In the genomic region with DNA sequence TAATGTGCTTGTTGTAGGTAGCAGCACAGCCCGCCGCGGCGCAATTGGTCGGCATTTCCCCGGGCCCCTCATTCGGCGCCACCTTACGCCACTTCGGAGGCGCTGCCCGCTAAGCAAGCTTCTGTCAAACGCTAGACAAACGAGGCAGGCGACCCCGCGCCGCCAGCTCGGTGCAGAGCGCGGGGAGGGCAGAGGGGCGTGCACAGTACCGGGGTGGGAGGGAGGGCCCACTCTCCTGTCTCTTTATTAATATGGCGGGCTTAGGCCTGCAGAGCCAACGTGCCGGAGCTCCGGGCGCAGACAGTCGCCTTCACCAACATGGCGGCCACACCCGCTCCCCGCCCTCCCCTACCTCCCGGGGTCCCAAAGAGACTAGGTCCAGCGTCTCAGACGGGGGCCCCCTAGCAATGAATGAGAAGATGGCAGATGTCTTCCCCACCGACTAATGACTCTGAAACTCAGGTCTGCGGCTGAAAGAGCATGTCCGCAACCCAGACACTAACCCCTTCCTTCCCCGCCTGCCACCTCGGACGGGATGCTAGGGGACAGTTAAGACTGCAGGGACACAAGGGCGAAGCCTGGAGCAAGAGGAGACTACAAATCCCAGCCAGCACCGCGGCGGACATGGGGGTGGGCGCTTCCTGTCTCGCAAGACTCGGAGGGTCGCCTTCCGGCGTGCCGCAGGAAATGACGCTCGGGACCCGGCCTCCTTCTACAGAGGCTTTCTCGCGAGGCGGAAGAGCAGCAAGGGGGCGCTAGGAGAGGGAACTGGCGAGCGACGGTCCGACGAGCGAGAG, we compare ENCODE assay signal across 8 mouse cellular contexts. TPM values are rescaled to one million over a fixed set of nuclear protein-coding genes. Genes with fewer than 3 reads are reported as not detected.
DNase-seq lines count a peak whose midpoint lies in the region; ATAC-seq lines count a peak whose summit lies in the region.

A gene (minus strand): TSS at position 223 of the 797 bp plus-strand sequence.
A gene (plus strand): TSS at position 739 of the 797 bp plus-strand sequence.

- peak within 1 kb of the TSS; percentile 97 for H3K9ac ChIP-seq in heart, embryonic 13.5 days
- peak within 1 kb of the TSS; percentile 98 for H3K9ac ChIP-seq in liver, embryonic 12.5 days
- peak within 1 kb of the TSS; percentile 91 for H3K9ac ChIP-seq in stomach, embryonic 15.5 days

- H3K4me3 ChIP-seq in brown adipose tissue, adult 24 weeks (ENCODE audit: insufficient read depth, low read depth, low read length): peak within 1 kb of the TSS; percentile 86
- peak within 1 kb of the TSS; percentile 96 for H3K4me3 ChIP-seq in heart, embryonic 13.5 days
- H3K4me3 ChIP-seq in liver, embryonic 12.5 days: peak within 1 kb of the TSS; percentile 99
- peak within 1 kb of the TSS; percentile 76 for H3K4me3 ChIP-seq in stomach, embryonic 15.5 days (replicated peaks)

- DNase-seq in CD4-positive, CD25-positive, alpha-beta regulatory T cell, adult 2 months (ENCODE audit: low read depth, low spot score): peak; percentile 99
- peak; percentile 89 for DNase-seq in fat pad, adult 2 months (ENCODE audit: extremely low read depth, low read depth, low spot score)
- peak; percentile 99 for DNase-seq in kidney, postnatal 10 days
- DNase-seq in natural killer cell, adult 2 months (ENCODE audit: low spot score in 2 of 2): peak; percentile 97 to 98

- peak; percentile 97 for ATAC-seq in heart, embryonic 13.5 days (ENCODE audit: extremely low read depth, insufficient number of reproducible peaks, low FRiP score, low TSS enrichment)
- ATAC-seq in liver, embryonic 12.5 days: peak; percentile 98
- ATAC-seq in stomach, embryonic 15.5 days (ENCODE audit: insufficient read depth, low FRiP score, low read depth): peak; percentile 98

- peaks cover 18% of the 10 kb centered on the region for H3K36me3 ChIP-seq in heart, embryonic 13.5 days
- peaks cover 24% of the 10 kb centered on the region for H3K36me3 ChIP-seq in liver, embryonic 12.5 days
- no peaks in the 10 kb centered on the region for H3K36me3 ChIP-seq in stomach, embryonic 15.5 days

- no peaks in the 10 kb centered on the region for H3K9me3 ChIP-seq in heart, embryonic 13.5 days
- no peaks in the 10 kb centered on the region for H3K9me3 ChIP-seq in liver, embryonic 12.5 days (replicated peaks)
- no peaks in the 10 kb centered on the region for H3K9me3 ChIP-seq in stomach, embryonic 15.5 days

- peak within 1 kb of the TSS; percentile 87 for H3K4me2 ChIP-seq in heart, embryonic 13.5 days
- peak within 1 kb of the TSS; percentile 71 for H3K4me2 ChIP-seq in liver, embryonic 12.5 days
- peak within 1 kb of the TSS; percentile 57 for H3K4me2 ChIP-seq in stomach, embryonic 15.5 days

- peak within 1 kb of the TSS; percentile 93 for H3K27ac ChIP-seq in brown adipose tissue, adult 24 weeks (replicated peaks; ENCODE audit: low read depth, low read length)
- peak within 1 kb of the TSS; percentile 97 for H3K27ac ChIP-seq in heart, embryonic 13.5 days (replicated peaks)
- peak within 1 kb of the TSS; percentile 99 for H3K27ac ChIP-seq in liver, embryonic 12.5 days
- H3K27ac ChIP-seq in stomach, embryonic 15.5 days: peak within 1 kb of the TSS; percentile 95

- WGBS in heart, embryonic 13.5 days: under 1% methylated on average over 64 of the region's 65 CpGs
- WGBS in liver, embryonic 12.5 days (ENCODE audit: insufficient replicate concordance): 1% methylated on average over 65 of the region's 65 CpGs
- WGBS in stomach, embryonic 15.5 days: under 1% methylated on average over 65 of the region's 65 CpGs

- H3K4me1 ChIP-seq in brown adipose tissue, adult 24 weeks (ENCODE audit: control insufficient read depth, insufficient read depth, insufficient read length, low read length): no peaks in the 10 kb centered on the region
- peaks cover 52% of the 10 kb centered on the region for H3K4me1 ChIP-seq in heart, embryonic 13.5 days
- H3K4me1 ChIP-seq in liver, embryonic 12.5 days: peaks cover 58% of the 10 kb centered on the region
- peaks cover 11% of the 10 kb centered on the region; the same call in 1 of the 2 replicates for H3K4me1 ChIP-seq in stomach, embryonic 15.5 days

- no peaks in the 10 kb centered on the region for H3K27me3 ChIP-seq in heart, embryonic 13.5 days (replicated peaks)
- H3K27me3 ChIP-seq in liver, embryonic 12.5 days (replicated peaks): no peaks in the 10 kb centered on the region
- H3K27me3 ChIP-seq in stomach, embryonic 15.5 days (replicated peaks): no peaks in the 10 kb centered on the region

RNA-seq across cellular contexts. Expression of the first gene that starts in this region (rescaled TPM):
- polyA plus RNA-seq in brown adipose tissue, adult 24 weeks (2012; ENCODE audit: insufficient read depth, insufficient read length, missing spikeins): 10.6 and 12.8 TPM in 2 replicates
- polyA plus RNA-seq in heart, embryonic 13.5 days (2015; fragmentation: Nextera tagmentation; extraction: Ambion mirVana): 13.5 and 15.2 TPM in 2 replicates
- polyA plus RNA-seq in liver, embryonic 12.5 days (2016; fragmentation: Nextera tagmentation; extraction: Ambion mirVana): 10.1 and 10.5 TPM in 2 replicates
- 23.5 and 24.9 TPM in 2 replicates for polyA plus RNA-seq in stomach, embryonic 15.5 days (2015; fragmentation: Nextera tagmentation; extraction: Ambion mirVana)

RNA-seq across cellular contexts. Expression of the second gene that starts in this region (rescaled TPM):
- polyA plus RNA-seq in brown adipose tissue, adult 24 weeks (2012; ENCODE audit: insufficient read depth, insufficient read length, missing spikeins): 11.6 and 20.8 TPM in 2 replicates
- polyA plus RNA-seq in heart, embryonic 13.5 days (2015; fragmentation: Nextera tagmentation; extraction: Ambion mirVana): 10.8 and 12.3 TPM in 2 replicates
- 15.5 and 15.9 TPM in 2 replicates for polyA plus RNA-seq in liver, embryonic 12.5 days (2016; fragmentation: Nextera tagmentation; extraction: Ambion mirVana)
- 16.5 and 20.9 TPM in 2 replicates for polyA plus RNA-seq in stomach, embryonic 15.5 days (2015; fragmentation: Nextera tagmentation; extraction: Ambion mirVana)

Comparison
In these comparisons a context has a peak if more than half of its experiments do, and no peak if none do; other contexts are left out.
1. Peak in every context shown above with its lines: DNase-seq, ATAC-seq, H3K4me3 ChIP-seq and H3K27ac ChIP-seq.